Mouse (Mus musculus) lung, postnatal 4 days (tissue): ENCODE results near the gene Cd164.
A peak's percentile ranks its signal among the peaks of the same experiment; 100 is the strongest.

ENCODE experiments used
- DNase-seq, 2 experiments: peaks; one replicate each; pipeline ENCODE4 v3.0.0; 2021

The Cd164 gene

GRCm38 (mm10) chr10:41552319-41552718 lies 33.1 kb downstream of the Cd164 start:
- DNase-seq: no peak

- peak; percentile 34 to 37 for DNase-seq
Measured at GRCm38 (mm10) chr10:41552847-41553589, 33.8 kb downstream of the Cd164 start.

- no peak for DNase-seq
Measured at GRCm38 (mm10) chr10:41553711-41554110, 34.5 kb downstream of the Cd164 start.

- DNase-seq: no peak
Measured at GRCm38 (mm10) chr10:41555081-41555480, 35.9 kb downstream of the Cd164 start.

- no peak for DNase-seq
Measured at GRCm38 (mm10) chr10:41558401-41558800, 39.2 kb downstream of the Cd164 start.

- DNase-seq: no peak
Measured at GRCm38 (mm10) chr10:41561701-41562395, 42.6 kb downstream of the Cd164 start.

- peak in 1 of 2 experiments; percentile 32 for DNase-seq
Measured at GRCm38 (mm10) chr10:41565141-41565540, 45.9 kb downstream of the Cd164 start.

GRCm38 (mm10) chr10:41568306-41568705 lies 49.1 kb downstream of the Cd164 start:
- DNase-seq: no peak

GRCm38 (mm10) chr10:41571065-41571464 lies 51.9 kb downstream of the Cd164 start:
- no peak for DNase-seq

GRCm38 (mm10) chr10:41572274-41572673 lies 53.1 kb downstream of the Cd164 start:
- no peak for DNase-seq

GRCm38 (mm10) chr10:41573190-41573589 lies 54.0 kb downstream of the Cd164 start:
- peak; percentile 58 to 62 for DNase-seq

- DNase-seq: no peak
Measured at GRCm38 (mm10) chr10:41575451-41576327, 56.5 kb downstream of the Cd164 start.

GRCm38 (mm10) chr10:41576328-41576833 lies 57.2 kb downstream of the Cd164 start:
- no peak for DNase-seq

GRCm38 (mm10) chr10:41578541-41578940 lies 59.3 kb downstream of the Cd164 start:
- no peak for DNase-seq

- DNase-seq: no peak
Measured at GRCm38 (mm10) chr10:41580441-41580840, 61.2 kb downstream of the Cd164 start.
